Comparison of ENCODE assay signal across 13 mouse cellular contexts in genomic region chr6:117881229-117881628, GRCm38 (mm10). TPM values are rescaled to one million over a fixed set of nuclear protein-coding genes. Genes with fewer than 3 reads are reported as not detected.
DNase-seq lines count a peak whose midpoint lies in the region; ATAC-seq and TF ChIP-seq lines count a peak whose summit lies in the region.
"Had no signal": no experiment of that assay in that cellular context is flagged by ENCODE, and none has a peak within 500 bp of the region (broad histone marks: within the 10 kb centered on the region; RNA-seq: fewer than 3 reads in every experiment).

No protein-coding gene starts in this region.

- peaks cover 3% of the 10 kb centered on the region; the same call in 1 of the 2 replicates for H3K4me1 ChIP-seq in intestine, postnatal 0 days (replicated peaks; ENCODE audit: control insufficient read depth, insufficient read depth, low read length)
- H3K4me1 ChIP-seq in intestine, embryonic 16.5 days (ENCODE audit: control insufficient read depth, insufficient read depth, low read length), result no peaks in the 10 kb centered on the region; the same call in 1 of the 2 replicates
- H3K4me1 ChIP-seq in E14TG2a.4 (replicated peaks; ENCODE audit: low read depth, low read length), result peaks cover 51% of the 10 kb centered on the region
- peaks cover 50% of the 10 kb centered on the region for H3K4me1 ChIP-seq in liver, embryonic 13.5 days (replicated peaks)
- H3K4me1 ChIP-seq: stomach, embryonic 15.5 days had no signal

- ATAC-seq in CD4-positive, CD25-positive, alpha-beta regulatory T cell, adult 4 months, result no peak
- no peak for ATAC-seq in intestine, postnatal 0 days
- no peak for ATAC-seq in intestine, embryonic 16.5 days
- no peak for ATAC-seq in liver, embryonic 13.5 days (ENCODE audit: low read depth)

- no peaks in the 10 kb centered on the region for H3K36me3 ChIP-seq in intestine, postnatal 0 days (ENCODE audit: control insufficient read depth, insufficient read depth)
- no peaks in the 10 kb centered on the region for H3K36me3 ChIP-seq in intestine, embryonic 16.5 days (ENCODE audit: control insufficient read depth, insufficient read depth, low read length)
- no peaks in the 10 kb centered on the region for H3K36me3 ChIP-seq in E14TG2a.4 (ENCODE audit: insufficient read depth, low read length)
- H3K36me3 ChIP-seq in liver, embryonic 13.5 days, result no peaks in the 10 kb centered on the region
- H3K36me3 ChIP-seq: hindbrain, embryonic 15.5 days; stomach, embryonic 15.5 days had no signal

- H3K27ac ChIP-seq in intestine, postnatal 0 days (ENCODE audit: low read depth, low read length), result 0 out of 2 replicates have a peak overlapping the region, but pooled peaks have one; percentile 99
- no peak overlapping the region; the same call in 1 of the 2 replicates for H3K27ac ChIP-seq in intestine, embryonic 16.5 days (ENCODE audit: low read length)
- H3K27ac ChIP-seq in liver, embryonic 13.5 days, result peak overlapping the region; percentile 100

- peak; percentile 50 for DNase-seq in CD4-positive, CD25-positive, alpha-beta regulatory T cell, adult 2 months (ENCODE audit: low read depth, low spot score)
- DNase-seq in liver, embryonic 13.5 days, result no peak
- DNase-seq in left cerebral cortex, postnatal 10 days (ENCODE audit: extremely low spot score in 1 of 2, low spot score in 2 of 2), result no peak
- DNase-seq in thymus, postnatal 14 days, result no peak
- DNase-seq: cerebellum, postnatal 36 days had no signal

- 72% methylated on average over 7 of the region's 7 CpGs for WGBS in intestine, postnatal 0 days
- 81% methylated on average over 7 of the region's 7 CpGs for WGBS in intestine, embryonic 16.5 days
- 74% methylated on average over 7 of the region's 7 CpGs for WGBS in liver, embryonic 13.5 days (ENCODE audit: insufficient replicate concordance)

- H3K9me3 ChIP-seq in intestine, postnatal 0 days (ENCODE audit: control insufficient read depth), result no peaks in the 10 kb centered on the region
- H3K9me3 ChIP-seq in intestine, embryonic 16.5 days (ENCODE audit: control insufficient read depth, low read length), result no peaks in the 10 kb centered on the region
- H3K9me3 ChIP-seq in E14TG2a.4 (ENCODE audit: low read length), result 0 out of 2 replicates have a peak, but pooled peaks cover 2% of the 10 kb centered on the region
- no peaks in the 10 kb centered on the region for H3K9me3 ChIP-seq in liver, embryonic 13.5 days (replicated peaks)
- H3K9me3 ChIP-seq: hindbrain, embryonic 15.5 days; stomach, embryonic 15.5 days had no signal

- H3K4me2 ChIP-seq in intestine, postnatal 0 days (replicated peaks; ENCODE audit: low read depth), result no peak overlapping the region
- no peak overlapping the region for H3K4me2 ChIP-seq in intestine, embryonic 16.5 days (ENCODE audit: low read depth, low read length)
- peak overlapping the region; percentile 85 for H3K4me2 ChIP-seq in liver, embryonic 13.5 days

- H3K9ac ChIP-seq in intestine, postnatal 0 days (ENCODE audit: low read depth, low read length), result no peak overlapping the region; the same call in 1 of the 2 replicates
- H3K9ac ChIP-seq in intestine, embryonic 16.5 days (ENCODE audit: low read depth, low read length), result no peak overlapping the region
- peak overlapping the region; percentile 79 for H3K9ac ChIP-seq in liver, embryonic 13.5 days
- H3K9ac ChIP-seq: stomach, embryonic 15.5 days had no signal

- no peak overlapping the region for H3K4me3 ChIP-seq in intestine, postnatal 0 days (ENCODE audit: low read depth, low read length)
- no peak overlapping the region for H3K4me3 ChIP-seq in intestine, embryonic 16.5 days (ENCODE audit: low read length)
- H3K4me3 ChIP-seq in E14TG2a.4 (replicated peaks; ENCODE audit: low read length), result peak overlapping the region; percentile 83
- peak overlapping the region; percentile 61 for H3K4me3 ChIP-seq in liver, embryonic 13.5 days (replicated peaks)

- intact Hi-C loops in left cerebral cortex, postnatal 10 days (cut with DNase I), result no loop called here

- no peak for TF ChIP-seq CTCF in intestine, postnatal 0 days (IDR thresholded peaks at IDR 0.05; ENCODE audit: low read depth)
- TF ChIP-seq CTCF in E14TG2a.4 (conservative IDR thresholded peaks at IDR 0.05; ENCODE audit: low read length), result no peak

- no peaks in the 10 kb centered on the region for H3K27me3 ChIP-seq in intestine, postnatal 0 days (replicated peaks; ENCODE audit: control insufficient read depth, insufficient read depth, low read length)
- no peaks in the 10 kb centered on the region for H3K27me3 ChIP-seq in intestine, embryonic 16.5 days (replicated peaks; ENCODE audit: control insufficient read depth, insufficient read depth, low read length)
- no peaks in the 10 kb centered on the region for H3K27me3 ChIP-seq in E14TG2a.4 (ENCODE audit: insufficient read depth, low read length)
- no peaks in the 10 kb centered on the region for H3K27me3 ChIP-seq in liver, embryonic 13.5 days
- H3K27me3 ChIP-seq: hindbrain, embryonic 15.5 days; stomach, embryonic 15.5 days had no signal

RNA-seq across cellular contexts. Expression of gene Hnrnpf, which starts 18.9 kb away (rescaled TPM):
- 1,000 to 10,000 TPM; 1,072 to 1,239 TPM for polyA plus RNA-seq in CD4-positive, CD25-positive, alpha-beta regulatory T cell, adult 4 months (2017; shearing (Covaris generic))
- 340 and 353 TPM in 2 replicates for polyA plus RNA-seq in intestine, postnatal 0 days (2015; fragmentation: Nextera tagmentation; extraction: Ambion mirVana)
- polyA plus RNA-seq in intestine, embryonic 16.5 days (2015; fragmentation: Nextera tagmentation; extraction: Ambion mirVana), result 751 and 822 TPM in 2 replicates
- polyA plus RNA-seq in liver, embryonic 13.5 days (2015; fragmentation: Nextera tagmentation; extraction: Ambion mirVana), result 594 and 691 TPM in 2 replicates
- 100 to 1,000 TPM; 144 to 146 TPM for total RNA-seq in left cerebral cortex, postnatal 10 days (2021)

RNA-seq across cellular contexts. Expression of gene Zfp239, which starts 19.3 kb away (rescaled TPM):
- polyA plus RNA-seq in CD4-positive, CD25-positive, alpha-beta regulatory T cell, adult 4 months (2017; shearing (Covaris generic)), result 1 to 10 TPM; 2.4 to 3.3 TPM
- polyA plus RNA-seq in intestine, postnatal 0 days (2015; fragmentation: Nextera tagmentation; extraction: Ambion mirVana), result 2.9 and 3.1 TPM in 2 replicates
- polyA plus RNA-seq in intestine, embryonic 16.5 days (2015; fragmentation: Nextera tagmentation; extraction: Ambion mirVana), result 3.7 and 5.4 TPM in 2 replicates
- polyA plus RNA-seq in liver, embryonic 13.5 days (2015; fragmentation: Nextera tagmentation; extraction: Ambion mirVana), result 3.0 and 4.1 TPM in 2 replicates
- total RNA-seq in left cerebral cortex, postnatal 10 days (2021), result 10 to 100 TPM; 31.6 to 38.5 TPM

RNA-seq across cellular contexts. Expression of gene Zfp637, which starts 40.2 kb away (rescaled TPM):
- polyA plus RNA-seq in CD4-positive, CD25-positive, alpha-beta regulatory T cell, adult 4 months (2017; shearing (Covaris generic)), result 10 to 100 TPM; 34.4 to 40.9 TPM
- 46.1 and 51.3 TPM in 2 replicates for polyA plus RNA-seq in intestine, postnatal 0 days (2015; fragmentation: Nextera tagmentation; extraction: Ambion mirVana)
- 76.2 and 85.9 TPM in 2 replicates for polyA plus RNA-seq in intestine, embryonic 16.5 days (2015; fragmentation: Nextera tagmentation; extraction: Ambion mirVana)
- polyA plus RNA-seq in liver, embryonic 13.5 days (2015; fragmentation: Nextera tagmentation; extraction: Ambion mirVana), result 38.8 and 39.8 TPM in 2 replicates
- 10 to 100 TPM; 64.1 to 71.1 TPM for total RNA-seq in left cerebral cortex, postnatal 10 days (2021)

RNA-seq across cellular contexts. Expression of gene Fxyd4, which starts 56.3 kb away (rescaled TPM):
- 10 to 100 TPM in 1 of 2 experiments, 1 to 10 TPM in 1; 7.6 to 14.3 TPM for polyA plus RNA-seq in CD4-positive, CD25-positive, alpha-beta regulatory T cell, adult 4 months (2017; shearing (Covaris generic))
- polyA plus RNA-seq in intestine, postnatal 0 days (2015; fragmentation: Nextera tagmentation; extraction: Ambion mirVana), result 0.27 and 0.55 TPM in 2 replicates
- 1.2 and 2.0 TPM in 2 replicates for polyA plus RNA-seq in intestine, embryonic 16.5 days (2015; fragmentation: Nextera tagmentation; extraction: Ambion mirVana)
- polyA plus RNA-seq in liver, embryonic 13.5 days (2015; fragmentation: Nextera tagmentation; extraction: Ambion mirVana), result 0.37 and 0.38 TPM in 2 replicates
- not detected for total RNA-seq in left cerebral cortex, postnatal 10 days (2021)
- total RNA-seq: left cerebral cortex, adult 2 months; megakaryocyte progenitor cell, adult 5-6 weeks had no signal

Comparison
In these comparisons a context has a peak if more than half of its experiments do, and no peak if none do; other contexts are left out.
1. H3K4me3 ChIP-seq: peak in E14TG2a.4 (single experiment) and liver, embryonic 13.5 days (single experiment); none in intestine, postnatal 0 days (single experiment) and intestine, embryonic 16.5 days (single experiment).